In the genomic region with DNA sequence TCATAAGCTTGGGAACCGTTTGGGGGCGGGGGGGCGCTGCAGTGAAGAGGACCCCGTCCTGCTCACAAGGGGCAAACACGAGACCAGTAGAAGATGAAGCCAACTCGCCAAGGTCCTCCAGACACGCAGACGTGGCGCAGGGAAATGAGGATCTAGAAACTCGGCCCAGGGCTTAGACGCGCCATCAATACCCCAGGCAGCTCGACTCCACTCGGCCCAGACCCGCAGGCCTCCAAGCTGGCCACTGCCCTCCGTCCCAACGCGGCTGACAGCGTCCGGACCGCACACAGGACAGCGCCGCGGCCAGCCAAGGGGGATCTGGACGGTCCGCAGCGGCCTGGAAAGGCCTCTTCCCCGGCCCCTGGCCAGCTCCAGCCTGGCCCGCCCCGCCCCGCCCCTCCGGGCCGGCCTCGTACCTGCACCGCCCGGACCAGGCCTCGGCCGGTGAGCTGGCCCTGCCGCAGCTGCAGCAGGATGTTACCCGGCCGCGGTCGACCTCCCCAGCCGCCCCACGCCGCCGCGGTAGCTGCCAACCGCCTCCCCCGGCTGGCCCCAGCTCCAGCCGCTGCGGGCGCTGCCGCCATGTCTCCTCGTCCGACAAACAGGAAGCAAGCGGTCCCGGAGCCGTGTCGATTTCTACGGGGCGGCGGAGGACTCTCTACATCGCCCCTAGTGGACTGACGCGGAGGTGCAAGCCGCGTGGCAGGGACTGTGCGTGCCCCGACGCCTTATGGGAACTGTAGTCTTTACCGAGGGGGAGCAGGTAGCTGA, we compare ENCODE assay signal across 8 mouse cellular contexts. TPM values are rescaled to one million over a fixed set of nuclear protein-coding genes. Genes with fewer than 3 reads are reported as not detected.
DNase-seq lines count a peak whose midpoint lies in the region; ATAC-seq and TF ChIP-seq lines count a peak whose summit lies in the region.

A gene (minus strand): TSS at position 662 of the 771 bp plus-strand sequence.

- 2% methylated on average over 70 of the region's 72 CpGs for WGBS in forebrain, postnatal 0 days
- WGBS in lung, embryonic 15.5 days: under 1% methylated on average over 65 of the region's 72 CpGs

- H3K9me3 ChIP-seq in G1E (replicated peaks): no peaks in the 10 kb centered on the region
- no peaks in the 10 kb centered on the region for H3K9me3 ChIP-seq in forebrain, postnatal 0 days (ENCODE audit: low read length)
- H3K9me3 ChIP-seq in lung, embryonic 15.5 days: no peaks in the 10 kb centered on the region

- H3K9ac ChIP-seq in forebrain, postnatal 0 days: peak within 1 kb of the TSS; percentile 92
- H3K9ac ChIP-seq in lung, embryonic 15.5 days: peak within 1 kb of the TSS; percentile 96

- H3K36me3 ChIP-seq in G1E (replicated peaks): peaks cover 20% of the 10 kb centered on the region
- peaks cover 5% of the 10 kb centered on the region; the same call in 1 of the 2 replicates for H3K36me3 ChIP-seq in forebrain, postnatal 0 days (ENCODE audit: insufficient read depth)
- 0 out of 2 replicates have a peak, but pooled peaks cover 4% of the 10 kb centered on the region for H3K36me3 ChIP-seq in lung, embryonic 15.5 days

- peak within 1 kb of the TSS; percentile 93 for H3K27ac ChIP-seq in forebrain, postnatal 0 days (ENCODE audit: low read depth, low read length)
- H3K27ac ChIP-seq in lung, embryonic 15.5 days: peak within 1 kb of the TSS; percentile 90

- peak within 1 kb of the TSS; percentile 99 for H3K4me3 ChIP-seq in G1E (ENCODE audit: low read depth, low read length)
- peak within 1 kb of the TSS; percentile 95 for H3K4me3 ChIP-seq in forebrain, postnatal 0 days (ENCODE audit: low read depth, low read length)
- H3K4me3 ChIP-seq in lung, embryonic 15.5 days: peak within 1 kb of the TSS; percentile 90

- DNase-seq in G1E (ENCODE audit: low spot score): peak; percentile 87
- DNase-seq in cerebellum, adult 18-20 months: peak; percentile 95 to 98
- DNase-seq in forebrain, postnatal 0 days: peak; percentile 98
- DNase-seq in heart, postnatal 4 days: peak; percentile 99
- peak; percentile 91 to 96 for DNase-seq in layer of hippocampus, adult 8-10 months (ENCODE audit: low spot score in 2 of 2)
- peak; percentile 88 for DNase-seq in ovary, adult 18-20 months (ENCODE audit: low spot score)
- DNase-seq in thymus, postnatal 0 days (ENCODE audit: low spot score): peak; percentile 96

- peak; percentile 95 for ATAC-seq in G1E (ENCODE audit: extremely low read depth, insufficient number of reproducible peaks, low FRiP score, poor library complexity, severe bottlenecking)
- peak; percentile 99 for ATAC-seq in forebrain, postnatal 0 days
- peak; percentile 96 for ATAC-seq in lung, embryonic 15.5 days (ENCODE audit: borderline replicate concordance, extremely low read depth, low FRiP score, low TSS enrichment)

- peaks cover 43% of the 10 kb centered on the region for H3K4me1 ChIP-seq in G1E (ENCODE audit: insufficient read depth, low read depth, low read length)
- H3K4me1 ChIP-seq in forebrain, postnatal 0 days (ENCODE audit: insufficient read depth): peaks cover 13% of the 10 kb centered on the region
- H3K4me1 ChIP-seq in lung, embryonic 15.5 days: peaks cover 12% of the 10 kb centered on the region

- H3K4me2 ChIP-seq in forebrain, postnatal 0 days (ENCODE audit: low read depth): peak within 1 kb of the TSS; percentile 57
- peak within 1 kb of the TSS; percentile 74 for H3K4me2 ChIP-seq in lung, embryonic 15.5 days

- no peaks in the 10 kb centered on the region for H3K27me3 ChIP-seq in G1E (ENCODE audit: insufficient read depth, low read length)
- no peaks in the 10 kb centered on the region for H3K27me3 ChIP-seq in forebrain, postnatal 0 days (ENCODE audit: insufficient read depth, low read length)
- no peaks in the 10 kb centered on the region for H3K27me3 ChIP-seq in lung, embryonic 15.5 days

- peak; percentile 93 for TF ChIP-seq CTCF in G1E (IDR thresholded peaks at IDR 0.05; ENCODE audit: low read depth, low read length)
- TF ChIP-seq CTCF in forebrain, postnatal 0 days (IDR thresholded peaks at IDR 0.05; ENCODE audit: low read depth): peak; percentile 99

RNA-seq across cellular contexts. Expression of the gene that starts here (rescaled TPM):
- total RNA-seq in G1E (2014; fragmentation: Nextera tagmentation) (104 and 110 TPM in 2 replicates), G1E (2017) (57.4 and 60.9 TPM in 2 replicates)
- polyA plus RNA-seq in G1E (2012): 80.5 and 82.2 TPM in 2 replicates
- 110 and 131 TPM in 2 replicates for total RNA-seq in forebrain, postnatal 0 days (2014; rRNA removed)
- 118 and 128 TPM in 2 replicates for polyA plus RNA-seq in forebrain, postnatal 0 days (2015; fragmentation: Nextera tagmentation; extraction: Ambion mirVana)
- total RNA-seq in heart, postnatal 4 days (2021): 10 to 100 TPM; 81.3 to 82.1 TPM
- total RNA-seq in layer of hippocampus, adult 8-10 months (2022): 100 to 1,000 TPM; 158 to 175 (median 167) TPM
- polyA plus RNA-seq in lung, embryonic 15.5 days (2015; fragmentation: Nextera tagmentation; extraction: Ambion mirVana): 126 and 133 TPM in 2 replicates
- polyA plus RNA-seq in thymus, postnatal 0 days (2015; fragmentation: Nextera tagmentation; extraction: Ambion mirVana): 191 and 217 TPM in 2 replicates

Comparison
In these comparisons a context has a peak if more than half of its experiments do, and no peak if none do; other contexts are left out.
1. Peak in every context shown above with its lines: DNase-seq, ATAC-seq, H3K4me3 ChIP-seq and H3K27ac ChIP-seq.